Comparison of ENCODE assay signal across 8 mouse cellular contexts in genomic region chr11:80602707-80603441, GRCm38 (mm10).
DNase-seq lines count a peak whose midpoint lies in the region; ATAC-seq and TF ChIP-seq lines count a peak whose summit lies in the region.

No protein-coding gene starts in this region.

- no peak for ATAC-seq in kidney, postnatal 0 days (replicated peaks; ENCODE audit: low FRiP score, low read depth)
- ATAC-seq in common myeloid progenitor, adult 5-6 weeks (replicated peaks; ENCODE audit: low read depth, poor library complexity, severe bottlenecking), result peak; percentile 65
- ATAC-seq in heart, embryonic 11.5 days (replicated peaks; ENCODE audit: insufficient number of reproducible peaks, low FRiP score, low TSS enrichment), result no peak
- peak; percentile 70 for ATAC-seq in midbrain, embryonic 12.5 days (ENCODE audit: low FRiP score, low read depth)
- ATAC-seq in stomach, embryonic 14.5 days (ENCODE audit: insufficient number of reproducible peaks, insufficient read depth, low FRiP score, low read depth), result no peak

- 0 out of 2 replicates have a peak overlapping the region, but pooled peaks have one; percentile 5 for H3K4me3 ChIP-seq in kidney, postnatal 0 days (replicated peaks; ENCODE audit: low read depth, low read length)
- H3K4me3 ChIP-seq in heart, embryonic 11.5 days (ENCODE audit: low read depth, low read length), result peak overlapping the region; percentile 41
- H3K4me3 ChIP-seq in midbrain, embryonic 12.5 days, result peak overlapping the region; percentile 30
- H3K4me3 ChIP-seq in stomach, embryonic 14.5 days (ENCODE audit: low read depth, low read length), result no peak overlapping the region

- no peak overlapping the region for H3K27ac ChIP-seq in kidney, postnatal 0 days
- no peak overlapping the region for H3K27ac ChIP-seq in heart, embryonic 11.5 days (ENCODE audit: low read depth, low read length)
- peak overlapping the region; percentile 84 for H3K27ac ChIP-seq in midbrain, embryonic 12.5 days (replicated peaks)
- H3K27ac ChIP-seq in stomach, embryonic 14.5 days (ENCODE audit: low read length), result no peak overlapping the region

- peak overlapping the region; percentile 38 for H3K4me2 ChIP-seq in kidney, postnatal 0 days (ENCODE audit: low read length)
- peak overlapping the region; percentile 78 for H3K4me2 ChIP-seq in heart, embryonic 11.5 days
- peak overlapping the region; percentile 52 for H3K4me2 ChIP-seq in midbrain, embryonic 12.5 days (replicated peaks)
- H3K4me2 ChIP-seq in stomach, embryonic 14.5 days (replicated peaks; ENCODE audit: low read depth, low read length), result peak overlapping the region; percentile 20; the same call in 1 of the 2 replicates

- WGBS in kidney, postnatal 0 days, result 13% methylated on average over 24 of the region's 24 CpGs
- 5% methylated on average over 24 of the region's 24 CpGs for WGBS in heart, embryonic 11.5 days (ENCODE audit: insufficient replicate concordance)
- WGBS in midbrain, embryonic 12.5 days, result 1% methylated on average over 24 of the region's 24 CpGs
- WGBS in stomach, embryonic 14.5 days, result 15% methylated on average over 24 of the region's 24 CpGs

- TF ChIP-seq CTCF in kidney, postnatal 0 days (IDR thresholded peaks at IDR 0.05; ENCODE audit: low read depth), result no peak

- DNase-seq in kidney, postnatal 0 days (ENCODE audit: low spot score), result no peak
- DNase-seq in kidney, postnatal 14 days, result no peak
- peak; percentile 88 for DNase-seq in left cerebral cortex, adult 11 months (ENCODE audit: low spot score)
- no peak for DNase-seq in urinary bladder, postnatal 14 days (ENCODE audit: low spot score)

- H3K4me1 ChIP-seq in kidney, postnatal 0 days (replicated peaks; ENCODE audit: insufficient read depth, low read length), result 0 out of 2 replicates have a peak, but pooled peaks cover 5% of the 10 kb centered on the region
- H3K4me1 ChIP-seq in heart, embryonic 11.5 days (ENCODE audit: control insufficient read depth, insufficient read depth, low read length), result peaks cover 8% of the 10 kb centered on the region
- peaks cover 21% of the 10 kb centered on the region for H3K4me1 ChIP-seq in midbrain, embryonic 12.5 days
- no peaks in the 10 kb centered on the region for H3K4me1 ChIP-seq in stomach, embryonic 14.5 days (ENCODE audit: control insufficient read depth, insufficient read depth, low read length)

- no peaks in the 10 kb centered on the region for H3K27me3 ChIP-seq in kidney, postnatal 0 days (ENCODE audit: insufficient read depth, low read length)
- no peaks in the 10 kb centered on the region for H3K27me3 ChIP-seq in heart, embryonic 11.5 days (ENCODE audit: control insufficient read depth, insufficient read depth, low read length)
- peaks cover 24% of the 10 kb centered on the region for H3K27me3 ChIP-seq in midbrain, embryonic 12.5 days
- no peaks in the 10 kb centered on the region for H3K27me3 ChIP-seq in stomach, embryonic 14.5 days (ENCODE audit: control insufficient read depth, insufficient read depth, low read length)

- H3K9ac ChIP-seq in kidney, postnatal 0 days (ENCODE audit: low read depth, low read length), result no peak overlapping the region
- H3K9ac ChIP-seq in heart, embryonic 11.5 days (ENCODE audit: low read depth, low read length), result peak overlapping the region; percentile 66
- peak overlapping the region; percentile 39; the same call in 1 of the 2 replicates for H3K9ac ChIP-seq in midbrain, embryonic 12.5 days (replicated peaks)
- no peak overlapping the region for H3K9ac ChIP-seq in stomach, embryonic 14.5 days (replicated peaks; ENCODE audit: low read depth, low read length)

- no peaks in the 10 kb centered on the region for H3K36me3 ChIP-seq in kidney, postnatal 0 days (ENCODE audit: insufficient read depth, low read length)
- H3K36me3 ChIP-seq in heart, embryonic 11.5 days (ENCODE audit: control insufficient read depth, insufficient read depth, low read length), result no peaks in the 10 kb centered on the region
- H3K36me3 ChIP-seq in midbrain, embryonic 12.5 days, result no peaks in the 10 kb centered on the region
- no peaks in the 10 kb centered on the region for H3K36me3 ChIP-seq in stomach, embryonic 14.5 days (ENCODE audit: control insufficient read depth, insufficient read depth, low read length)

- H3K9me3 ChIP-seq in kidney, postnatal 0 days (replicated peaks; ENCODE audit: low read length), result no peaks in the 10 kb centered on the region
- H3K9me3 ChIP-seq in heart, embryonic 11.5 days (replicated peaks; ENCODE audit: control insufficient read depth, low read length), result no peaks in the 10 kb centered on the region
- no peaks in the 10 kb centered on the region for H3K9me3 ChIP-seq in midbrain, embryonic 12.5 days
- H3K9me3 ChIP-seq in stomach, embryonic 14.5 days (ENCODE audit: control insufficient read depth, low read depth, low read length), result no peaks in the 10 kb centered on the region

Comparison
In these comparisons a context has a peak if more than half of its experiments do, and no peak if none do; other contexts are left out.
1. ATAC-seq: peak in common myeloid progenitor, adult 5-6 weeks (single experiment) and midbrain, embryonic 12.5 days (single experiment); none in kidney, postnatal 0 days (single experiment), heart, embryonic 11.5 days (single experiment) and stomach, embryonic 14.5 days (single experiment).
2. H3K4me2 ChIP-seq: peak in every context shown above with its lines; median percentile 78 in heart, embryonic 11.5 days; 52 in midbrain, embryonic 12.5 days; 38 in kidney, postnatal 0 days; 20 in stomach, embryonic 14.5 days.
3. H3K9ac ChIP-seq: peak in heart, embryonic 11.5 days (single experiment) and midbrain, embryonic 12.5 days (single experiment); none in kidney, postnatal 0 days (single experiment) and stomach, embryonic 14.5 days (single experiment).